Mouse (Mus musculus) limb, embryonic 10.5 days (tissue): ENCODE data around the gene Tchp. TPM values are rescaled to one million over a fixed set of nuclear protein-coding genes. Genes with fewer than 3 reads are reported as not detected.

ENCODE experiments used
- DNase-seq: peaks from one replicate; pipeline ENCODE4 v3.0.0-alpha.2; 2017; ENCODE audit warnings: low spot score
- H3K27ac ChIP-seq: fragments of 300-500 bp; sonication (generic); 2 replicates; pipeline ENCODE4 v1.5.1; 2016; ENCODE audit warnings: mild to moderate bottlenecking
- H3K27me3 ChIP-seq: fragments of 300-500 bp; sonication (generic); 2 replicates; pipeline ENCODE4 v1.6.1; 2016; ENCODE audit warnings: low read depth, mild to moderate bottlenecking; ENCODE audit not compliant: poor library complexity, severe bottlenecking
- H3K36me3 ChIP-seq: fragments of 300-500 bp; sonication (generic); 2 replicates; pipeline ENCODE4 v1.6.1; 2016; ENCODE audit warnings: mild to moderate bottlenecking, moderate library complexity
- H3K4me1 ChIP-seq: fragments of 300-500 bp; sonication (generic); 2 replicates; pipeline ENCODE4 v1.6.1; 2016
- H3K4me3 ChIP-seq: fragments of 300-500 bp; sonication (generic); 2 replicates; pipeline ENCODE4 v1.5.1; 2016; ENCODE audit warnings: mild to moderate bottlenecking, moderate library complexity
- H3K9me3 ChIP-seq: fragments of 300-500 bp; sonication (generic); replicated peaks from 2 replicates; pipeline ENCODE4 v1.6.1; 2016; ENCODE audit warnings: mild to moderate bottlenecking
- WGBS: fragments of 180-500 bp; shearing (Covaris S2); methylation state at CpG from one replicate; pipeline ENCODE4 v1.1.7; 2016; 5-methylcytosine and 5-hydroxymethylcytosine counted together
- microRNA-seq: library from miRNA; unstranded; fragments of <30 nt; microRNA quantifications from one replicate; pipeline ENCODE4, GENCODE M21; 2017
- polyA plus RNA-seq: library from polyadenylated mRNA; unstranded; fragments of >200 nt; fragmentation: Nextera tagmentation; extraction: Ambion mirVana; gene quantifications from 2 replicates; pipeline ENCODE4 v1.2.1, GENCODE M21; 2016

The Tchp gene
- polyA plus RNA-seq, 1 experiment from 2014 or later = 22.0 TPM

- H3K27me3 ChIP-seq = no peaks in the 10 kb centered on the region
Observed at GRCm38 (mm10) chr5:114752397-114752796, 44.8 kb downstream of the Tchp start.

GRCm38 (mm10) chr5:114753384-114753783 is 45.8 kb downstream of the Tchp start:
- Histone ChIP-seq H3K27ac (no peak overlapping the region), H3K4me3 (no peak overlapping the region), H3K27me3 (no peaks in the 10 kb centered on the region), H3K4me1 (no peaks in the 10 kb centered on the region), H3K36me3 (peaks cover 90% of the 10 kb centered on the region), H3K9me3 (no peaks in the 10 kb centered on the region)
- no peak for DNase-seq
- WGBS = 92% methylated on average over 12 of the region's 12 CpGs

More at GRCm38 (mm10) chr5:114752397-114752796, 44.8 kb downstream of the Tchp start:
- Histone ChIP-seq H3K9me3 (no peaks in the 10 kb centered on the region), H3K4me1 (no peaks in the 10 kb centered on the region), H3K27ac (no peak overlapping the region), H3K4me3 (no peak overlapping the region), H3K36me3 (peaks cover 91% of the 10 kb centered on the region)
- no peak for DNase-seq
- WGBS = 96% methylated on average over 10 of the region's 10 CpGs

GRCm38 (mm10) chr5:114759536-114760090 is 52.1 kb downstream of the Tchp start:
- Histone ChIP-seq H3K27ac (no peak overlapping the region), H3K4me3 (no peak overlapping the region), H3K9me3 (no peaks in the 10 kb centered on the region), H3K36me3 (peaks cover 92% of the 10 kb centered on the region), H3K4me1 (no peaks in the 10 kb centered on the region), H3K27me3 (no peaks in the 10 kb centered on the region)
- no peak for DNase-seq
- WGBS = 86% methylated on average over 5 of the region's 5 CpGs

- DNase-seq = no peak
- Histone ChIP-seq H3K27me3 (no peaks in the 10 kb centered on the region), H3K9me3 (no peaks in the 10 kb centered on the region), H3K36me3 (peaks cover 92% of the 10 kb centered on the region), H3K27ac (no peak overlapping the region), H3K4me1 (0 out of 2 replicates have a peak, but pooled peaks cover 3% of the 10 kb centered on the region), H3K4me3 (no peak overlapping the region)
- 92% methylated on average over 8 of the region's 8 CpGs for WGBS
Observed at GRCm38 (mm10) chr5:114761980-114762379, 54.4 kb downstream of the Tchp start.

GRCm38 (mm10) chr5:114764812-114765735 is 57.5 kb downstream of the Tchp start:
- no peaks in the 10 kb centered on the region for H3K9me3 ChIP-seq
- no peak overlapping the region for H3K27ac ChIP-seq
- DNase-seq = no peak
- H3K36me3 ChIP-seq = peaks cover 70% of the 10 kb centered on the region
- H3K4me1 ChIP-seq = peaks cover 11% of the 10 kb centered on the region
- no peak overlapping the region for H3K4me3 ChIP-seq
- H3K27me3 ChIP-seq = no peaks in the 10 kb centered on the region
- 93% methylated on average over 18 of the region's 18 CpGs for WGBS

GRCm38 (mm10) chr5:114766686-114767085 is 59.1 kb downstream of the Tchp start:
- no peak for DNase-seq
- peaks cover 55% of the 10 kb centered on the region for H3K36me3 ChIP-seq
- no peak overlapping the region for H3K27ac ChIP-seq
- H3K9me3 ChIP-seq = no peaks in the 10 kb centered on the region
- H3K27me3 ChIP-seq = no peaks in the 10 kb centered on the region
- 94% methylated on average over 8 of the region's 8 CpGs for WGBS
- peaks cover 13% of the 10 kb centered on the region for H3K4me1 ChIP-seq
- H3K4me3 ChIP-seq = no peak overlapping the region

GRCm38 (mm10) chr5:114767185-114767584 is 59.6 kb downstream of the Tchp start:
- 95% methylated on average over 7 of the region's 7 CpGs for WGBS
- Histone ChIP-seq H3K4me3 (no peak overlapping the region), H3K27ac (no peak overlapping the region), H3K27me3 (no peaks in the 10 kb centered on the region), H3K4me1 (peaks cover 18% of the 10 kb centered on the region), H3K9me3 (no peaks in the 10 kb centered on the region), H3K36me3 (peaks cover 50% of the 10 kb centered on the region)
- DNase-seq = no peak

GRCm38 (mm10) chr5:114769786-114770185 is 62.2 kb downstream of the Tchp start:
- peaks cover 30% of the 10 kb centered on the region for H3K4me1 ChIP-seq
- no peak for DNase-seq
- no peak overlapping the region for H3K4me3 ChIP-seq
- no peaks in the 10 kb centered on the region for H3K27me3 ChIP-seq
- 93% methylated on average over 8 of the region's 8 CpGs for WGBS
- H3K27ac ChIP-seq = no peak overlapping the region
- no peaks in the 10 kb centered on the region for H3K9me3 ChIP-seq
- peaks cover 24% of the 10 kb centered on the region for H3K36me3 ChIP-seq

GRCm38 (mm10) chr5:114771796-114772195 is 64.2 kb downstream of the Tchp start:
- Histone ChIP-seq H3K36me3 (peaks cover 5% of the 10 kb centered on the region), H3K4me1 (peaks cover 44% of the 10 kb centered on the region), H3K27me3 (no peaks in the 10 kb centered on the region), H3K4me3 (peak overlapping the region; percentile 100), H3K27ac (no peak overlapping the region), H3K9me3 (no peaks in the 10 kb centered on the region)
- 81% methylated on average over 8 of the region's 8 CpGs for WGBS
- DNase-seq = no peak

Small RNA genes lying within 50 kb of the gene (microRNA-seq; reads per million reads assigned to microRNA genes)
- not detected for gene Mir7028

Other genes starting within 250 kb of the Tchp start
- gene Fam222a, start 139.7 kb upstream of the Tchp start, polyA plus RNA-seq = 1.4 and 1.9 TPM in 2 replicates
- gene Trpv4, start 49.3 kb upstream of the Tchp start, polyA plus RNA-seq = 0.31 TPM in 2 replicates
- gene Gltp, start 16.8 kb upstream of the Tchp start, polyA plus RNA-seq = 65.4 and 78.6 TPM in 2 replicates
- 43.1 and 44.0 TPM in 2 replicates for gene Ankrd13a, start 66.9 kb downstream of the Tchp start, polyA plus RNA-seq
- gene Git2, start 67.8 kb downstream of the Tchp start, polyA plus RNA-seq = 36.1 and 44.8 TPM in 2 replicates
- gene 1500011B03Rik, start 115.7 kb downstream of the Tchp start, polyA plus RNA-seq = 92.0 and 92.4 TPM in 2 replicates
- gene 4930519G04Rik, start 145.9 kb downstream of the Tchp start, polyA plus RNA-seq = not detected in 2 replicates
- gene Gm9936, start 150.9 kb downstream of the Tchp start, polyA plus RNA-seq = not detected in 2 replicates
- 1.5 and 2.0 TPM in 2 replicates for gene Oasl2, start 189.2 kb downstream of the Tchp start, polyA plus RNA-seq
- gene Oasl1, start 215.5 kb downstream of the Tchp start, polyA plus RNA-seq = 0.09 and 0.24 TPM in 2 replicates
- gene 2210016L21Rik, start 234.4 kb downstream of the Tchp start, polyA plus RNA-seq = 42.3 and 48.6 TPM in 2 replicates